Mouse (Mus musculus) hindbrain, embryonic 14.5 days (tissue): ENCODE results near the gene Arhgap11a. TPM values are rescaled to one million over a fixed set of nuclear protein-coding genes. Genes with fewer than 3 reads are reported as not detected.

Experiments used
- ATAC-seq: fragments of 200-750 bp; cut with Nextera tagmentation; 2 replicates; pipeline ENCODE4 v1.8.0; 2017; ENCODE audit warnings: moderate number of reproducible peaks, mild to moderate bottlenecking, moderate TSS enrichment, moderate library complexity; ENCODE audit not compliant: low FRiP score
- DNase-seq: peaks from one replicate; pipeline ENCODE4 v3.0.0-alpha.2; 2015; ENCODE audit warnings: low spot score
- H3K27ac ChIP-seq: fragments of 300-500 bp; sonication (generic); 2 replicates; pipeline ENCODE4 v1.5.1; 2014; ENCODE audit warnings: mild to moderate bottlenecking, moderate library complexity
- H3K27me3 ChIP-seq: fragments of 300-500 bp; sonication (generic); 2 replicates; pipeline ENCODE4 v1.6.1; 2014; ENCODE audit warnings: mild to moderate bottlenecking, low read length, mixed read lengths; ENCODE audit not compliant: control insufficient read depth, insufficient read depth
- H3K36me3 ChIP-seq: fragments of 300-500 bp; sonication (generic); replicated peaks from 2 replicates; pipeline ENCODE4 v1.6.1; 2014; ENCODE audit not compliant: control insufficient read depth, insufficient read depth
- H3K4me1 ChIP-seq: fragments of 300-500 bp; sonication (generic); replicated peaks from 2 replicates; pipeline ENCODE4 v1.6.1; 2014; ENCODE audit warnings: antibody characterized with exemption, low read length, mixed read lengths; ENCODE audit not compliant: control insufficient read depth, insufficient read depth
- H3K4me2 ChIP-seq: fragments of 300-500 bp; sonication (generic); replicated peaks from 2 replicates; pipeline ENCODE4 v1.6.1; 2014; ENCODE audit warnings: mild to moderate bottlenecking, moderate library complexity
- H3K4me3 ChIP-seq: fragments of 300-500 bp; sonication (generic); replicated peaks from 2 replicates; pipeline ENCODE4 v1.5.1; 2014; ENCODE audit warnings: mild to moderate bottlenecking, low read length
- H3K9ac ChIP-seq: fragments of 300-500 bp; sonication (generic); 2 replicates; pipeline ENCODE4 v1.6.1; 2014
- H3K9me3 ChIP-seq: fragments of 300-500 bp; sonication (generic); 2 replicates; pipeline ENCODE4 v1.6.1; 2016; ENCODE audit warnings: low read length; ENCODE audit not compliant: control insufficient read depth
- WGBS: fragments of 180-500 bp; shearing (Covaris S2); extraction: QIAGEN DNeasy Blood & Tissue Kit; methylation state at CpG from one replicate; pipeline ENCODE4 v1.1.7; 2014; 5-methylcytosine and 5-hydroxymethylcytosine counted together
- polyA plus RNA-seq: library from polyadenylated mRNA; unstranded; fragments of >200 nt; fragmentation: Nextera tagmentation; extraction: Ambion mirVana; gene quantifications from 2 replicates; pipeline ENCODE4 v1.2.1, GENCODE M21; 2014

Arhgap11a gene
- polyA plus RNA-seq, 1 experiment from 2014 or later: 1.1 TPM

- peaks cover 11% of the 10 kb centered on the region for H3K4me1 ChIP-seq
- DNase-seq (no peak), ATAC-seq (no peak)
- no peak overlapping the region for H3K9ac ChIP-seq
- H3K9me3 ChIP-seq: no peaks in the 10 kb centered on the region
- no peaks in the 10 kb centered on the region for H3K27me3 ChIP-seq
- no peak overlapping the region for H3K4me2 ChIP-seq
- H3K4me3 ChIP-seq: no peak overlapping the region
- peaks cover 43% of the 10 kb centered on the region for H3K36me3 ChIP-seq
- H3K27ac ChIP-seq: no peak overlapping the region
- WGBS: 87% methylated on average over 12 of the region's 12 CpGs
These were observed 27.2 kb downstream of the Arhgap11a start for GRCm38 (mm10) chr2:113821176-113821734.

- Histone ChIP-seq H3K27me3 (no peaks in the 10 kb centered on the region), H3K4me3 (no peak overlapping the region), H3K36me3 (peaks cover 43% of the 10 kb centered on the region), H3K27ac (no peak overlapping the region), H3K9ac (no peak overlapping the region), H3K4me2 (no peak overlapping the region), H3K4me1 (no peaks in the 10 kb centered on the region; the same call in 1 of the 2 replicates), H3K9me3 (no peaks in the 10 kb centered on the region)
- WGBS: 97% methylated on average over 15 of the region's 15 CpGs
- no peak for ATAC-seq
- no peak for DNase-seq
These were observed 28.3 kb downstream of the Arhgap11a start for GRCm38 (mm10) chr2:113820117-113820516.

DNA sequence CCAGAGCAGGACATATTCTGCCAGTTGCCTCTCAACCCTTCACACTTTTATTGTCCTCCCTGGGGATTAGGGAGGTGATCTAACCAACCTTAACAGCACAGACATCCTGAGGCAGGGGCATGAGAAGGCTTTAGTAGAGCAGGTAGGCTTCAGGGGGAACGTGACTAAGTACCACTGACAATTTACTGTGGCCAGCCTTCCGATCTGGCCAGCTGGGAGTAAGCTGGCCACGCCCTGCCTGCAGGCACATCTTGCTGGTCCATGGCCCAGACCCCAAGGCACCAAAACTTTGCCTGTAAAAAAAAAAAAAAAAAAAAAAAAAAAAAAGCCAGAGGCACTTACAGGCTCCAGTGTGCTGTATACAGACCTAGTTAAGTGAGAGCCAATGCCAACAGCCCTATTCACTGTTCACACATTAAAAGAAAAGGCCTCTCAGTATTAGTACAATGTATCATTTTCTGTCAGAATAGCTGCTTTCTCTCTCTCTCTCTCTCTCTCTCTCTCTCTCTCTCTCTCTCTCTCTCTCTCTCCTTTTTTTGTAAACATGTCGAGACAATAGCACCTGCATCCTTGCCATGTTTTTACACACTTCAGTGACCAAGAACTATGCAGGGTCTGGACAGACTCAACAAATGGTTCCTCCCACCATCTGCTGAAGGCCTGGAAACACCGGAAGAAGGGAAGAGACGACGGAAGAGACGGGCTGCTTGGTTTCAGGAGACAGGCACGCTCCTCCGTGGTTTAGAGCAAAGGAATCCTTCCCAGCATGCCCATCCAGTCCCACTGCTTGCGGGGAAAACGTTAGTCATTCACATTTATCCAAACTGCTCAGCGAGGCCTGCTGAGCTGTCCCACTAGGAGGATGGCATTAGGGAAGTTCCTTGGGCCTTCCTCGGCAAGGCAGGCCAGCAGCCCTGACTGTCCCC, 30.5 kb downstream of the Arhgap11a start:
- WGBS: 58% methylated on average over 14 of the region's 14 CpGs
- Histone ChIP-seq H3K9me3 (no peaks in the 10 kb centered on the region), H3K9ac (no peak overlapping the region), H3K27ac (no peak overlapping the region), H3K4me3 (no peak overlapping the region), H3K4me2 (no peak overlapping the region), H3K4me1 (no peaks in the 10 kb centered on the region), H3K36me3 (peaks cover 38% of the 10 kb centered on the region), H3K27me3 (no peaks in the 10 kb centered on the region)
- no peak for DNase-seq
- ATAC-seq: peak; percentile 68; the same call in 1 of the 2 replicates

DNA sequence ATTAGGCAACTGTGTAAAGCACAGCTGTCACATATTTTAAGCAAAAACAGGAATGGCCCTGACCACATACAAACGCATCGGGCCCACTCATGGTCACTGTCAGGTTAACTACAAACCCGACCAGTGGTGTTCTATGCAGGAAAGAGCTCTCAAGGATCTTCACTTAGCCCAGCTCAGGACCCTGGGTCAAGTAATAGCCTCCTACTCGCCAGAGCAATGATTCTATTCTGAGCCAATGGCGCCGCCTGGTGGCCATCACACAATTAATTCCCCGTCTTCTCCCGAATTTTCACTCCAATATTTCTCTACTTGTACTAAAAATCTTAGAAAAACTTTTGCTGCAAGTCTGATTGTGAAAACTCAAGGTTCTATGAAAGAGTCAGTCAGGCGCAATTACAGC, 40.8 kb downstream of the Arhgap11a start:
- peak; percentile 71 for DNase-seq
- Histone ChIP-seq H3K4me3 (no peak overlapping the region), H3K9ac (no peak overlapping the region), H3K4me1 (no peaks in the 10 kb centered on the region), H3K9me3 (no peaks in the 10 kb centered on the region), H3K27ac (no peak overlapping the region), H3K36me3 (no peaks in the 10 kb centered on the region), H3K27me3 (no peaks in the 10 kb centered on the region), H3K4me2 (no peak overlapping the region)
- ATAC-seq: no peak
- WGBS: 29% methylated on average over 9 of the region's 9 CpGs

DNA sequence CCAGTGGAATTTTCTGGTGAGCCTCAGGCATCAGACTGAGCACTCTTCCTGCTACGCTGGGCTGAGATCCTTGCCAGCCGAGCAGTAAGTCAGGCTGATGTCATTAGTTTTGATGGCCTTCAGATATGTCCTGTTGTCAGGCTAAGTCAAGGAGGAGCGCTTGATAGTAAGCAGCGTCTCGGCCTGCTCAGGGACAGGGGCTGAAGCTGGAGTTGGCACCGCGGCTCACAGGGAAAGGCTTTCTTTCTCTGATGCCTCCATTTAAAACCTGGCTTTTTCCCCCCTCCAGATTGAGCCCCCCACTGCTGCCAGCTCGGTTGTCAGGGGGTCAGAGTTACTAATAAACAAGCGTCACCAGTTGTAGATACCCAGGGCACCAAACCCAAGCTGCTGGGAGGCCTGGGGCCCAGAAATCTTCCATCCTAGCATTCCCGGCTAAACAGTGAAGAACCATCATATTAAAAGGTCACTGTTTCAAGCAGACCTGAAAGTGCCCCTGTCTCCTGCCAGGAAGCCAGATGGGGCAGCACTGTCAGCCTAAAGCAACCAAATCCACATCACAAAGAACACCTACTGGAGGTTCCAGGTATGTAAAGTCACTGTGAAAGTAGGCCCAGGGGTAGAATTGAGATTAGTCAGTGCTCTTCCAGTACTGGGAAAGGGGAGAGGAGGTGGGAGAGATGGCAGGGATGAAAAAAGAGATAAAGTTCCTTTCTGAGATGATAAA, 41.4 kb downstream of the Arhgap11a start:
- no peak for ATAC-seq
- no peak overlapping the region for H3K4me3 ChIP-seq
- no peaks in the 10 kb centered on the region for H3K36me3 ChIP-seq
- H3K9ac ChIP-seq: no peak overlapping the region
- 58% methylated on average over 10 of the region's 10 CpGs for WGBS
- no peaks in the 10 kb centered on the region for H3K27me3 ChIP-seq
- H3K4me2 ChIP-seq: no peak overlapping the region
- no peak for DNase-seq
- H3K27ac ChIP-seq: no peak overlapping the region
- no peaks in the 10 kb centered on the region for H3K9me3 ChIP-seq
- no peaks in the 10 kb centered on the region for H3K4me1 ChIP-seq

DNA sequence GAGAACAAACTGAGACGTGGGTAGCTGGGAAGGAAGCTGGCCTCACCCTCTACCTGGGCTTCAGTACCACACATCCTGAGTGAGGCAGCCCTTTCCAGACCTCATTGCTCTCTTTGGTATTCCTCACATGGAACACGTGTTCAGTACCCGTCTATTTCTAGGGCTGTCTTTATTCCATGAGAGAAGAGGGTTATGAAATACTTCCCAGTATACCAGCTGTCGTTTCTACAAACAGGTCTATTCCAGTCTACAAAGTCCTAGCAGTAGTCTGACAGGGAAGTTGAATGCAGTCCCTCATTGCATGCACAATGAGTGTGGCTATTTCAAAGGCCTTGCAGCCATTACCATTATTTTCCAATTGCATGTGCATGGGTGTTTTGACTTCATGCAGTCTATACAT, 42.7 kb downstream of the Arhgap11a start:
- H3K27me3 ChIP-seq: no peaks in the 10 kb centered on the region
- H3K4me2 ChIP-seq: no peak overlapping the region
- H3K9ac ChIP-seq: no peak overlapping the region
- H3K9me3 ChIP-seq: no peaks in the 10 kb centered on the region
- WGBS: 83% methylated on average over 4 of the region's 4 CpGs
- H3K36me3 ChIP-seq: no peaks in the 10 kb centered on the region
- DNase-seq (no peak), ATAC-seq (no peak)
- no peaks in the 10 kb centered on the region for H3K4me1 ChIP-seq
- H3K4me3 ChIP-seq: no peak overlapping the region
- no peak overlapping the region for H3K27ac ChIP-seq

GRCm38 (mm10) chr2:113803753-113804152, 44.7 kb downstream of the Arhgap11a start:
- no peak for DNase-seq
- H3K9me3 ChIP-seq: no peaks in the 10 kb centered on the region
- no peak overlapping the region for H3K27ac ChIP-seq
- H3K36me3 ChIP-seq: no peaks in the 10 kb centered on the region
- no peaks in the 10 kb centered on the region for H3K4me1 ChIP-seq
- no peak overlapping the region for H3K4me2 ChIP-seq
- H3K27me3 ChIP-seq: no peaks in the 10 kb centered on the region
- no peak overlapping the region for H3K9ac ChIP-seq
- ATAC-seq: no peak
- WGBS: 17% methylated on average over 1 of the region's 1 CpGs
- no peak overlapping the region for H3K4me3 ChIP-seq

DNA sequence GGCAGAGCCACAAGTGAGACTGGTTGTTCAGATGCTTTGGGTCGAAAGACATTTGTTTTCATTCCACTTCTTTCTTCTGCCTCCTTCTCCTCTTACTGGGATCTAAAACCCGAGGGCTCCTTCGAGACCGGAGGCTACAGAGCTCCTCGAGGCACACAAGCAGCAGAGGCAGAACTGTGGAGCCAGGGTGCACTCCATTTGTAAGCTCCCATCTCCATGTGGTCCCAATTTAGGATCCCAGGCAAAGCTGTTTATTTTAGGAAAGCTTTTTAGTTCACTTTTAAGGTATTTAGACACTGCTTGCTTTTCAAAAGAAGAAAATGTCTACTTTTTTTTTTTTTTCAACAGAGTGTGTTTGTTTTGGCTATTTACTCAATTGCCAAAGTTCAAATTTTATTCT, 47.6 kb downstream of the Arhgap11a start:
- H3K36me3 ChIP-seq: no peaks in the 10 kb centered on the region
- whole genome bisulfite sequencing: 86% methylated on average over 5 of the region's 5 CpGs
- ATAC-seq: no peak

DNA sequence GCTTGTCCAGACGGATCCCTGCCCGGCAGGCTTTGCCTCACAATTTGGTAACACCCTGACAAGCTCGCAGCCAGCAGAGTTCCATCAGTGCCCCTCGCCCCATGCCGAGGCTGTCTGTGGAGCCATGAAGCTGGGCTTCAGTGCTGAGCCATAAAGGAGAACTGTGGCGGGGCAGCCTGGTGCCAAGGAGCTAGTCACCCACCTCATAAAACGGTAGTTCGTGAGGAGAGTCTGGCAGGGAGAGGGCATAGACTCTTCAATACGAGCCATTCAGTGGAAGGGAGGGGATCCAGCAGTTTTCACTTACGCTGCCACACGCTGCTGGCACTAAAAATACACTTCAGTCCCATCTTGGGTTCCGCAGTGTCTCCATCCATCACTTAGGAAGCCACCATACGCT, 49.9 kb downstream of the Arhgap11a start:
- no peaks in the 10 kb centered on the region for H3K4me1 ChIP-seq
- no peak overlapping the region for H3K27ac ChIP-seq
- no peaks in the 10 kb centered on the region for H3K27me3 ChIP-seq
- DNase-seq: no peak
- H3K9me3 ChIP-seq: no peaks in the 10 kb centered on the region
- no peak overlapping the region for H3K4me2 ChIP-seq
- 91% methylated on average over 12 of the region's 13 CpGs for WGBS
- no peak overlapping the region for H3K9ac ChIP-seq
- ATAC-seq: no peak
- no peaks in the 10 kb centered on the region for H3K36me3 ChIP-seq
- no peak overlapping the region for H3K4me3 ChIP-seq

More for the DNA sequence above, 47.6 kb downstream of the Arhgap11a start:
- no peak overlapping the region for H3K4me2 ChIP-seq
- no peaks in the 10 kb centered on the region for H3K4me1 ChIP-seq
- no peak overlapping the region for H3K9ac ChIP-seq
- H3K4me3 ChIP-seq: no peak overlapping the region
- no peaks in the 10 kb centered on the region for H3K9me3 ChIP-seq
- DNase-seq: no peak
- no peak overlapping the region for H3K27ac ChIP-seq
- no peaks in the 10 kb centered on the region for H3K27me3 ChIP-seq
